Mouse (Mus musculus) small intestine, adult 2 months (tissue): ENCODE data around the gene Olfr1393.

Experiments used
- CTCF ChIP-seq: fragments of 200-500 bp; IDR thresholded peaks from 2 replicates; pipeline ENCODE4 v1.5.1; 2012; ENCODE audit warnings: low read depth, mild to moderate bottlenecking, control low read depth, inconsistent platforms, low read length, moderate library complexity, mixed read lengths; ENCODE audit not compliant: insufficient replicate concordance, insufficient read length; ENCODE audit errors: extremely low read depth
- POLR2A ChIP-seq: fragments of 200-500 bp; IDR thresholded peaks from 2 replicates; pipeline ENCODE4 v1.6.1; 2012; ENCODE audit warnings: low read depth, mild to moderate bottlenecking, control low read depth, inconsistent platforms, low read length, moderate library complexity

GRCm38 (mm10) chr11:49241471-49241870, 36.6 kb upstream of the Olfr1393 start:
- TF ChIP-seq CTCF (no peak), POLR2A (no peak)
